Mouse (Mus musculus) cerebellum, adult 11-12 months (tissue): ENCODE data around the gene Ltbp4.

Source experiments
- DNase-seq: peaks from one replicate; pipeline ENCODE4 v3.0.0; 2022

Ltbp4 gene

GRCm38 (mm10) chr7:27325697-27326096, 11.8 kb downstream of the Ltbp4 start:
- peak; percentile 66 for DNase-seq

GRCm38 (mm10) chr7:27324928-27325327, 12.6 kb downstream of the Ltbp4 start:
- no peak for DNase-seq

GRCm38 (mm10) chr7:27324161-27324560, 13.3 kb downstream of the Ltbp4 start:
- DNase-seq = no peak

- DNase-seq = no peak
These were observed 14.5 kb downstream of the Ltbp4 start for GRCm38 (mm10) chr7:27323001-27323400.

- DNase-seq = no peak
These were observed 15.2 kb downstream of the Ltbp4 start for GRCm38 (mm10) chr7:27322291-27322690.

GRCm38 (mm10) chr7:27319411-27319810, 18.1 kb downstream of the Ltbp4 start:
- no peak for DNase-seq

- DNase-seq = no peak
These were observed 21.5 kb downstream of the Ltbp4 start for GRCm38 (mm10) chr7:27315958-27316357.

GRCm38 (mm10) chr7:27314393-27314792, 23.1 kb downstream of the Ltbp4 start:
- no peak for DNase-seq

- no peak for DNase-seq
These were observed 25.7 kb downstream of the Ltbp4 start for GRCm38 (mm10) chr7:27311651-27312284.

GRCm38 (mm10) chr7:27310996-27311535, 26.4 kb downstream of the Ltbp4 start:
- no peak for DNase-seq

GRCm38 (mm10) chr7:27310306-27310705, 27.2 kb downstream of the Ltbp4 start:
- DNase-seq = peak; percentile 48

- DNase-seq = no peak
These were observed 27.7 kb downstream of the Ltbp4 start for GRCm38 (mm10) chr7:27309832-27310231.

GRCm38 (mm10) chr7:27308821-27309549, 28.5 kb downstream of the Ltbp4 start:
- no peak for DNase-seq

GRCm38 (mm10) chr7:27307551-27307950, 29.9 kb downstream of the Ltbp4 start:
- DNase-seq = no peak

- DNase-seq = no peak
These were observed 31.0 kb downstream of the Ltbp4 start for GRCm38 (mm10) chr7:27306161-27307160.

- DNase-seq = no peak
These were observed 32.3 kb downstream of the Ltbp4 start for GRCm38 (mm10) chr7:27305091-27305730.

- peak; percentile 60 for DNase-seq
These were observed 35.3 kb downstream of the Ltbp4 start for GRCm38 (mm10) chr7:27302172-27302571.

- DNase-seq = no peak
These were observed 36.7 kb downstream of the Ltbp4 start for GRCm38 (mm10) chr7:27300801-27301200.

GRCm38 (mm10) chr7:27300351-27300750, 37.1 kb downstream of the Ltbp4 start:
- DNase-seq = no peak

GRCm38 (mm10) chr7:27298816-27299215, 38.7 kb downstream of the Ltbp4 start:
- DNase-seq = peak; percentile 55

GRCm38 (mm10) chr7:27298033-27298610, 39.4 kb downstream of the Ltbp4 start:
- no peak for DNase-seq

GRCm38 (mm10) chr7:27296518-27296917, 41.0 kb downstream of the Ltbp4 start:
- DNase-seq = no peak
